Mouse (Mus musculus) megakaryocyte, embryonic 14.5 days (primary cell): ENCODE data around the gene Armc2.

Experiments used
- FLI1 ChIP-seq: IDR thresholded peaks from 2 replicates; pipeline ENCODE4 v1.6.1; 2012; ENCODE audit warnings: low read length, inconsistent platforms, mixed read lengths
- GATA1 ChIP-seq: IDR thresholded peaks from 3 replicates; pipeline ENCODE4 v1.6.1; 2012; ENCODE audit warnings: mixed read lengths, low read length, inconsistent platforms, borderline replicate concordance

DNA sequence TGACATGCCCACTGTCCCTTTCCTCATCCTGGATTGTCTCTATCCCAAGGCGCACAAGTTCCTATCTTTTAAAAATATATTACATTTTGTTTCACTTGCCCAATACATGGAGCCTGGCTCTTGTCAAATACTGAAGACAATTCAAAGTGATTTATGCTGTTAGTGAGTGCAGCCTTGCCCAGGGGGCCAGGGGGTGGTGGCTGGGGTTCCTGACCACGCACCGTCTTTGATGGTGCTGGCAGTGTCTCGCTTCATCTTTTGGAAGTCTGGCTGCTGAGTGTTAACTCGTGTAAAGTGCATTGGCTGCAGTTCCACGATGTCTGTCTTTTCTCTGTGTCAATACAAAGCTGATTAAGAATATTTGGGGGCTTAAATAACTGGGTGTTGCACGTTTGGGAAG, 13.6 kb downstream of the Armc2 start:
- TF ChIP-seq GATA1 (no peak), FLI1 (no peak)
